Mouse (Mus musculus) lung, embryonic 15.5 days (tissue): ENCODE results near the gene Dag1. TPM values are rescaled to one million over a fixed set of nuclear protein-coding genes. Genes with fewer than 3 reads are reported as not detected.

Experiments used
- ATAC-seq: fragments of 200-750 bp; cut with Nextera tagmentation; 2 replicates; pipeline ENCODE4 v1.8.0; 2017; ENCODE audit warnings: moderate number of reproducible peaks, borderline replicate concordance; ENCODE audit not compliant: low FRiP score, low TSS enrichment; ENCODE audit errors: extremely low read depth
- H3K27ac ChIP-seq: fragments of 300-500 bp; sonication (generic); 2 replicates; pipeline ENCODE4 v1.5.1; 2015; ENCODE audit warnings: moderate library complexity, mild to moderate bottlenecking, inconsistent platforms
- H3K27me3 ChIP-seq: fragments of 300-500 bp; sonication (generic); 2 replicates; pipeline ENCODE4 v1.6.1; 2015; ENCODE audit warnings: inconsistent platforms
- H3K36me3 ChIP-seq: fragments of 300-500 bp; sonication (generic); 2 replicates; pipeline ENCODE4 v1.6.1; 2015; ENCODE audit warnings: inconsistent platforms
- H3K4me1 ChIP-seq: fragments of 300-500 bp; sonication (generic); 2 replicates; pipeline ENCODE4 v1.6.1; 2015; ENCODE audit warnings: inconsistent platforms
- H3K4me2 ChIP-seq: fragments of 300-500 bp; sonication (generic); 2 replicates; pipeline ENCODE4 v1.6.1; 2015; ENCODE audit warnings: inconsistent platforms, mild to moderate bottlenecking, moderate library complexity
- H3K4me3 ChIP-seq: fragments of 300-500 bp; sonication (generic); 2 replicates; pipeline ENCODE4 v1.5.1; 2015; ENCODE audit warnings: mild to moderate bottlenecking, inconsistent platforms
- H3K9ac ChIP-seq: fragments of 300-500 bp; sonication (generic); 2 replicates; pipeline ENCODE4 v1.6.1; 2015; ENCODE audit warnings: inconsistent platforms
- H3K9me3 ChIP-seq: fragments of 300-500 bp; sonication (generic); 2 replicates; pipeline ENCODE4 v1.6.1; 2016; ENCODE audit warnings: inconsistent platforms
- WGBS: fragments of 180-500 bp; shearing (Covaris S2); methylation state at CpG from one replicate; pipeline ENCODE4 v1.1.7; 2015; 5-methylcytosine and 5-hydroxymethylcytosine counted together
- polyA plus RNA-seq: library from polyadenylated mRNA; unstranded; fragments of >200 nt; fragmentation: Nextera tagmentation; extraction: Ambion mirVana; gene quantifications from 2 replicates; pipeline ENCODE4 v1.2.1, GENCODE M21; 2015

The Dag1 gene
- polyA plus RNA-seq, result 100 and 110 TPM in 2 replicates

DNA sequence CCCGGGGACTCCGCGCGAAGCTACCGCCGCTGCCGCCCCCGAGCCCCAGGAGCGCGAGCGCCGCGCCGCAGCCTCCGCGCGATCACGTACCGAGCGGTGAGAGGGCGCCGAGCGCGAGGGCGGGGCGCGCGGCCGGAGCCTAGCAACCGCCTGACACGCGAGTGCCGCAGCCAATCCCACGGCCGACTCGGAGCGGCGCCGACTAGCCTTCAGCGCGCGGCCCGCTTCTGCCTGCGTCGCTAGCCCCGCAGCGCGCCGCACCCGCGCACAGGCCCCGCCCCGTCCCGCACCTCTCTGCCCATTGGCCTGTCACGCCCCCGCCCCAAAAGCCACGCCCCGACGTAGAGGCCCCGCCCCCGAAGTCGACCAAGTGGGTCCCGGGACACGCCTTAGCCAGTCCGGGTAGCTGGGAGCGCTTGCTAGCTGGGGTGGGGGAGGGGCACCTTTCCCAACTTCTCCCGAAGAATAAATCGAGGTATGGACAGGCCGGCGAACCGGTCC is at the start of gene Dag1:
Dag1 (minus strand) TSS at position 269 of the 501 bp plus-strand sequence.
- H3K27ac ChIP-seq, result peak within 1 kb of the TSS; percentile 97
- peak; percentile 98 for ATAC-seq
- no peaks in the 10 kb centered on the region for H3K9me3 ChIP-seq
- WGBS, result under 1% methylated on average over 71 of the region's 71 CpGs
- no peaks in the 10 kb centered on the region for H3K27me3 ChIP-seq
- H3K36me3 ChIP-seq, result no peaks in the 10 kb centered on the region
- peaks cover 46% of the 10 kb centered on the region for H3K4me1 ChIP-seq
- peak within 1 kb of the TSS; percentile 87 for H3K9ac ChIP-seq
- H3K4me2 ChIP-seq, result peak within 1 kb of the TSS; percentile 85
- H3K4me3 ChIP-seq, result peak within 1 kb of the TSS; percentile 97

DNA sequence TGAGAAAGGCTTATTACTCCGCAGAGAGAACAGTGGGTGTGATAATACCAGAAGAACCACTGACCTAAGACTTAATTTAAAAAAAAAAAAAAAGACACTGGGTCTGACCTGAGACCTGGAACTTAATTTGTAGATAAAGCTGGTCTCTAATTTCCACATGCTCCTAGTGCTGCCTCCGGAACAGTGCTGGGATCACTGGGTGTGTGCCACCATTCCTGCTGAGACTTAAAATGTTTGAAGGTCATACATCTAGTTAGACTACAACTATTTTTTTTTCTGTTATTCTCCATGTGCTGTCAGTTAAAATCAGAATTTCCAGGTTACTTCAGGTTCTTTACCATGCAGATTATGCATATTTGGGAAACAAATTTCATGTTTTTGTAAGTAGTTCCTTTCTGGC is 44.4 kb upstream of the Dag1 start:
- H3K27ac ChIP-seq, result no peak overlapping the region
- peaks cover 44% of the 10 kb centered on the region for H3K4me1 ChIP-seq
- H3K27me3 ChIP-seq, result no peaks in the 10 kb centered on the region
- H3K9ac ChIP-seq, result peak overlapping the region; percentile 50
- WGBS, result 41% methylated on average over 2 of the region's 2 CpGs
- H3K4me3 ChIP-seq, result peak overlapping the region; percentile 98
- H3K36me3 ChIP-seq, result 0 out of 2 replicates have a peak, but pooled peaks cover 7% of the 10 kb centered on the region
- H3K9me3 ChIP-seq, result no peaks in the 10 kb centered on the region
- H3K4me2 ChIP-seq, result peak overlapping the region; percentile 74
- no peak for ATAC-seq

DNA sequence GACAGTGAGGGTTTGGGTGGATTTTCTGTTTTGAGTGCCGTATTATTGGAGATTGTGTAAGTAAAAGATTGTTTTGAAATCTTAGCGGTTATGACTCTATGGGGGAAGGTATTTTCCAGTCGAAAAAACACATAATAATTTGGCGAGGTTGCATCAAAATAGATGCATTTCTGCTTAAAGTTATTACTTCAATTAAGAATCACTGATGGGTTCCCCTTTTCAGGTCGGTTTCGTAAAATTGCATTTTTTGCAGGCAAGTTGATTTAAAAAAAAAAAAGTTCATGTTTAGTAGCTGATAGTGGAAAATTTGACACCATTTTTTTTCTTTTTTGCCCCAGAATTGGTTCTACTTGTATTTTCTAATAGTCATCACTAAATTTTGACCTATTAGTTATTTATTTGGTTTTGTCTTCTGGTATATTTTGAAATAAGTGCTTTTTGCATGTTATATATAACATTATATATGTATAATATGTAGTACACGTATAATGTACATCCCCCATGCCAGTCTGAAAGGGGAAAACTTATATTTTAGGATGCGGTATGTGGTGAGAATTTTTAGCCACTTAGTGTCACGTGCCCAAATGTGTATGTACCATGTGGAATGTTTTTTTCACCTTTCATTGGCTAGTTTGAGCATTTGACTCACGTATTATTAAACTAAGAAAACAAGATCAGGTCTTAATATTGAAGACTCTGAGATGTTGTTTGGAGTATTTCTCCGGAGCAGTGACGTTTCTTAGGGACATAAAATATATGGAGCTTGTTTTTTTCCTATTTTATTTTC is 43.5 kb upstream of the Dag1 start:
- peak overlapping the region; percentile 98 for H3K4me3 ChIP-seq
- no peaks in the 10 kb centered on the region for H3K9me3 ChIP-seq
- H3K27me3 ChIP-seq, result no peaks in the 10 kb centered on the region
- H3K4me2 ChIP-seq, result peak overlapping the region; percentile 74
- peaks cover 16% of the 10 kb centered on the region; the same call in 1 of the 2 replicates for H3K36me3 ChIP-seq
- no peak for ATAC-seq
- peaks cover 44% of the 10 kb centered on the region for H3K4me1 ChIP-seq
- H3K9ac ChIP-seq, result peak overlapping the region; percentile 100
- WGBS, result 7% methylated on average over 12 of the region's 12 CpGs
- peak overlapping the region; percentile 100 for H3K27ac ChIP-seq

DNA sequence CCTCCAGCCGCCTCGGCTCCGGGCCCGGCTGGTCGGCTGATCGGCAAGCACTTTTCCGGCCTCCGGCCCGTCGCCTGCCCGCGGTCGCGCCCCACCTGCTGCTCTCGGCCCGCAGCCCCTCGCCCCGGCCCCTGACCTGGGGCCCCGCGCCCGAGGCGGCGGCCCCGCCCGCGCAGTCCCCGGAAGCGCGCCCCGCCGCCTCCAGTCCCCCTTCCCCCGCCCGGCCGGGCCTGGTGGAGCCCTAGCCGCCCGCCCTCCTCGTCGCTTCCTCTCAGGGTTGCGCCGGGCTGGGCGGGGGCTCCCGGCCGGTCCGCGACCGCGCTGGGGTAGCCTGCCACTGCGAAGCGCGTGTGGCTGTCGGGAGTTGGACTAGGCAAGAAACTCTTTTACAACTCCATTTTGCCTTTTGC is 42.8 kb upstream of the Dag1 start:
- peak; percentile 87 for ATAC-seq
- Histone ChIP-seq H3K9me3 (no peaks in the 10 kb centered on the region), H3K27ac (peak overlapping the region; percentile 100), H3K27me3 (no peaks in the 10 kb centered on the region), H3K36me3 (peaks cover 16% of the 10 kb centered on the region; the same call in 1 of the 2 replicates), H3K4me1 (peaks cover 44% of the 10 kb centered on the region), H3K9ac (peak overlapping the region; percentile 100), H3K4me3 (peak overlapping the region; percentile 98), H3K4me2 (peak overlapping the region; percentile 74)
- under 1% methylated on average over 43 of the region's 51 CpGs for WGBS

DNA sequence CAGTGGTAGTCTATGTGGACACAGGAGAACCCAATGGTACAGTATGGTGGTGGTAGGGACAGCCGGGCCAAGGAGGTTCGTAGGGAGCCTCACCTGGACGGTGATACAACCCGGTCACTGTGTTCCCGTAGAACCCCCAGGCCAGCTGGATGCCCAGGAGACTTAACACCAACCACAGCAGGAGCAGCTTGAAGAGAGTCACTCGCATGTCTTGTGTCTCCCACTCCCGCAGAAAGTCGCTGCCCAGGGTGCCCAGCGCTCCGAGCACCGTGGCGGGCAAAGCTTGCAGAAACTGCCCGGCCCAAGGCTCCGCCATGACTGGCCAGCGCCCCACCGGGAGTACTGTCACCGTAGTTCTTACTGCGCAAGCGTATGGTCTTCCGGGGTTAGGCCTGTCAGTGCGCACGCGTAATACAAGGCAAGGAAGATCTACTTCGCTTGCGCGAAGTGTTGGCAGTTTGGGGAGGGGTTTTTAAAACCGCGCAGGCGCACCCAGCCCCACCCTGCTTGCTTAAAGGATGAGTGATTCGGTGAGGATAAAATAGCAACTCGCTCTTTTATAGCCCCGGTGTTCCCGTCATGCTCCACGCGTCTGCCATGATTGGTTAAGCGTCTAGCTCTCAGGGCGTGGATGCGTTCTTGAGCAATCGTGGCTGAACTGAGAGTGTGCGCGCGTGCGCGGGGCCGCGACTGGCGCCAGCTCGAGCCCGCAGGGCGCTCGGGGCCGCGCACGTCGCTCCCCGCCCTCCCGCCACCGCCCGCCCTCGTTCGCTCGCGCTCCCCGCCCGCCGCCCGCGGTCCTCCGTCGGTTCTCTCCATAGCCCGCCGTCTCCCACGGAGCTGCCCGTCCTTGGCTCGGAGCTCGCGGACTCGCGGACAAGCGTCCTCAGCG is 42.1 kb upstream of the Dag1 start, which contains the start of the genes Rhoa and Tcta:
Rhoa (plus strand) TSS at position 501 of the 892 bp plus-strand sequence.
Tcta (minus strand) TSS at position 532 of the 892 bp plus-strand sequence.
- peak within 1 kb of the TSS; percentile 74 for H3K4me2 ChIP-seq
- H3K9me3 ChIP-seq, result no peaks in the 10 kb centered on the region
- peak within 1 kb of the TSS; percentile 98 for H3K4me3 ChIP-seq
- no peaks in the 10 kb centered on the region for H3K27me3 ChIP-seq
- ATAC-seq, result peak; percentile 97
- H3K9ac ChIP-seq, result peak within 1 kb of the TSS; percentile 100
- H3K36me3 ChIP-seq, result peaks cover 16% of the 10 kb centered on the region; the same call in 1 of the 2 replicates
- H3K27ac ChIP-seq, result peak within 1 kb of the TSS; percentile 100
- H3K4me1 ChIP-seq, result peaks cover 42% of the 10 kb centered on the region
- WGBS, result under 1% methylated on average over 80 of the region's 81 CpGs

DNA sequence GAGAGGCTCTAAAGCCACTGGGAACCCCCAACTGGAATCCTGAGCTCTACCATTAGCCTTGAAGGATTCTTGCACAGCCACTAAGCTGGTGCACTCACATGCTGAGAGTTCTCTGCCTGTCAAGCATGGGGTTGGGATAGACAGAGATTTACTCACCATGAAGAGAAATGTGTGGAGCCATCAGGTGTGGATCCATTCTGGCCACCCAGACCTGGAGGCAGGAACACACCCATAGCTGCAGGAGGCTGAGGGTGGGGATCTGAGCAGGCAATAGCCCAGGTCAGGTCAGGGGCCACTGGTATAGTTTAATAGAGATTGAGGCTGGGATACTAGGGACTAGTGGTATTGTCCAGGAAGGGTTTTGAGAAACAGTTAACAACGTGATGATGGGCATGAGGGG is 41.4 kb upstream of the Dag1 start:
- peak overlapping the region; percentile 76 for H3K9ac ChIP-seq
- no peaks in the 10 kb centered on the region for H3K27me3 ChIP-seq
- H3K36me3 ChIP-seq, result peaks cover 16% of the 10 kb centered on the region; the same call in 1 of the 2 replicates
- 0% methylated on average over 1 of the region's 1 CpGs for WGBS
- ATAC-seq, result no peak
- peak overlapping the region; percentile 98 for H3K4me3 ChIP-seq
- peak overlapping the region; percentile 71 for H3K4me2 ChIP-seq
- H3K27ac ChIP-seq, result peak overlapping the region; percentile 100
- H3K9me3 ChIP-seq, result no peaks in the 10 kb centered on the region
- H3K4me1 ChIP-seq, result peaks cover 35% of the 10 kb centered on the region

DNA sequence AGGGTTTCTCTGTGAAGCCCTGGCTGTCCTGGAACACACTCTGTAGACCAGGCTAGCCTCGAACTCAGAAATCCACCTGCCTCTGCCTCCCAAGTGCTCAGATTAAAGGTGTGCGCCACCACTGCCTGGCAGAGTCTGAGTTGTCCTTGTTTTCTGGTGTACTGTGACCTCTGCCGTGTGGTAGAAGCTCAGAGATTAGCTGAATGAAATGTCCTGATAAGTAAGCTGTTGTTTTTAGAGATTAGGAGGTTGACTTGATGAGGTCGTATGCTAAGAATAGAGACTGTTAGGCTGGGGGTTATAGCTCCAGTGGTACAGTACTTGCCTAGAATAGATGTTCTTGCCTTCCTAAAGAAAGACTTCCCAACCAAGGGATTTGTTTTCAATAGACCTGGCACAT is 41.0 kb upstream of the Dag1 start:
- Histone ChIP-seq H3K9ac (peak overlapping the region; percentile 76), H3K9me3 (no peaks in the 10 kb centered on the region), H3K4me2 (peak overlapping the region; percentile 71), H3K4me1 (peaks cover 32% of the 10 kb centered on the region), H3K36me3 (peaks cover 16% of the 10 kb centered on the region; the same call in 1 of the 2 replicates), H3K27me3 (no peaks in the 10 kb centered on the region), H3K4me3 (peak overlapping the region; percentile 98), H3K27ac (no peak overlapping the region)
- no peak for ATAC-seq
- 66% methylated on average over 4 of the region's 4 CpGs for WGBS

DNA sequence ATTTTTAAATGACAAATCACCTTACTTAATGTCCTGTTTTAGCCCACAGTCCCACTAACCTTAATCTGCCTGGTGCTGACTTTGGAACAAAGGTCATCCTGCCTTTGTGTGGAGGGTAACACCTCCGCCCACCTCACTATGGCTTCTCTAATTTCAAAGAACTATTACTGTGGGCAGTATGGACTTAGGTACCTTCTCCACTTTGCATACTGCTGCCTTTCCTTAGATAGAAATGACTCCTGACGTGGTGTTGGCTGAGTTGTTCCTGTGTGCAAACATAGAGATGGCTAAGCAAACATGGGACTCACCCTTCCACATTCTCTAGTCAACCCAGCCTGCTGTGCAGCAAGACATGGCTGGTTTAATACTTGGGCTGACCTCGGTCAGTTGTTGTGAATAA is 38.1 kb upstream of the Dag1 start:
- Histone ChIP-seq H3K4me1 (peaks cover 12% of the 10 kb centered on the region), H3K4me2 (no peak overlapping the region), H3K36me3 (peaks cover 16% of the 10 kb centered on the region; the same call in 1 of the 2 replicates), H3K27me3 (no peaks in the 10 kb centered on the region), H3K4me3 (no peak overlapping the region), H3K9me3 (no peaks in the 10 kb centered on the region), H3K9ac (no peak overlapping the region), H3K27ac (peak overlapping the region; percentile 73)
- ATAC-seq, result no peak
- 57% methylated on average over 3 of the region's 3 CpGs for WGBS

DNA sequence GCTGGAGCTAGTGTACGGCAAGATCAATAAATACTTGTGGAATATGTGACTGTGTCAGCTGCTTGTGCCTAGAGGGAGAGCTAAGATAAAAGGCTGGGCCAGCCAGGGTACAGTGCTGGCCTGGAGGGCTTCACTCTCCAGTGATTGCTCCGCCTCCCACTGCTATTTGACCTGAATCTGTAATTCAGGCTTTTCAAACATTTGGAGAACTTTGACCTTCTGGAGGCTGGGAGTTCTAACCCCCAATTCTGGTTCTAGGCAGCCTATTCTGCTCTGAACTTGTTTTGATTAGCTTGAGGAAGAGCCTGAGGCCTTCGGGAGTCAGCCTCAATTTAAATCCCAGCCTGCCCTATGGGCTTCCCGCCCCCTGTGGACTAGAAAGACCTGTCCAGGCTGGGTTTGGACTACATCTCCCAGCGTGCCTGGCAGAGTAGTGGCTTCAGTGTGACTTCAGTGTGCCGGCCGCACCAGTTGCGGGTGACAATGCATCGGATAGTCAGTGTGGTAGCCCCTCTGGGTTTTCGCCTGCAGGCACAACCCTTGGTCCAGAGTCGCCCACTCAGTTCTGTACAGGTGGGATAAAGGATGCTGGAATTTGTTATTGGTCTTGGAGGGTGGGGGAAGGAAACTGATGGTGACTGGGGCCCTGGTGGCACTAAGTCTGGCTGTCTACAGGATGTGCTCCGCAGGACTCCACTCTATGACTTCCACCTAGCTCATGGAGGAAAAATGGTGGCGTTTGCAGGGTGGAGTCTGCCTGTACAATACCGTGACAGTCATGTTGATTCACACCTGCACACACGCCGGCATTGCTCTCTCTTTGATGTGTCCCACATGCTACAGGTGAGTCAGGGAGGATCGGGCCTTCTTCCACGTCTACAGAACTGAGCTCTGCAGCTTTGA is 32.9 kb upstream of the Dag1 start, which contains the start of gene Amt:
Amt (plus strand) TSS at position 401 of the 903 bp plus-strand sequence.
- peak within 1 kb of the TSS; percentile 28 for H3K4me3 ChIP-seq
- H3K27ac ChIP-seq, result peak within 1 kb of the TSS; percentile 25
- peak; percentile 78 for ATAC-seq
- 18% methylated on average over 18 of the region's 18 CpGs for WGBS
- no peaks in the 10 kb centered on the region for H3K27me3 ChIP-seq
- no peaks in the 10 kb centered on the region for H3K4me1 ChIP-seq
- no peaks in the 10 kb centered on the region for H3K36me3 ChIP-seq
- no peaks in the 10 kb centered on the region for H3K9me3 ChIP-seq
- no peak within 1 kb of the TSS; the same call in 1 of the 2 replicates for H3K9ac ChIP-seq
- H3K4me2 ChIP-seq, result peak within 1 kb of the TSS; percentile 42

DNA sequence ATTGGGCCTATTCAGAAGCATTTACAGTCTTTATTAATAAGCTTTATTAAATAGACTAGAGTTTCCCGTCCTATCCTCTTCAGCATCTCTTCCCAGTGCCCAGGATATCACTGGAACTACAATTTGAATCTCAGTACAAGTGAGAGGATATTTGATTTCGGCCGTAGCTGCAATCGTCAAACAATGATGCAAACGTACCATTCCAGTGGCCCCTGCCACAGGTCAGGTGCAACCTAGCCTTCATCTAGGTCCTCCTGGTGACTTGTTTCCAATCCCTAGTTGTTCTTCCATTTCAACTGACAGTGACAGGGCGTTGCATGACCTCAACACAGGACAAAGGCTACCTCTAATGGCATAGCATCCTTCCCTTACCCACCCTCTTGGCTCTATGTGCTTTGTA is 27.0 kb upstream of the Dag1 start:
- Histone ChIP-seq H3K36me3 (no peaks in the 10 kb centered on the region), H3K9ac (peak overlapping the region; percentile 58), H3K27ac (peak overlapping the region; percentile 16; the same call in 1 of the 2 replicates), H3K4me3 (peak overlapping the region; percentile 57), H3K9me3 (no peaks in the 10 kb centered on the region), H3K4me1 (peaks cover 7% of the 10 kb centered on the region), H3K27me3 (no peaks in the 10 kb centered on the region), H3K4me2 (peak overlapping the region; percentile 69)
- ATAC-seq, result no peak; the same call in 1 of the 2 replicates
- 36% methylated on average over 6 of the region's 6 CpGs for WGBS
